Comparison of ENCODE assay signal across 13 mouse cellular contexts in the genomic region with DNA sequence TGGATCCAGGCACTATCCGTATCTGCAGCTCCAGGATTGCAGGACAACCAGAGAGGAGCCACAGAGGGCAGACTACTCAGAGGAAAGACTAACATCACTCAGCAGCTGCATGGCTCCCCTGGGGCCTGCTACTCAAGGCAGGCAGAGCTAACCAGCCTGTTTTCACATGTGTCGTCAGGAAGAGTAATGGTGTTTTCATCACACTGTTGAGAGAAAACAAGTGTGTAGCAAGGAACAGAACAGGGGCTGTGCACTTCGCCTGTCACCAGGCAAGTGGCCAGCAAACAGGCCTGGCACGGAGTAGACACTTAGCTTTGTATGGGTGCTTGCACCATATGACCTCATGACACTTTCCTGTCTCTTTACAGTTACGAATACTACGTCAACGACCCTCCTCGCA. TPM values are rescaled to one million over a fixed set of nuclear protein-coding genes. Genes with fewer than 3 reads are reported as not detected.
DNase-seq lines count a peak whose midpoint lies in the region; ATAC-seq and TF ChIP-seq lines count a peak whose summit lies in the region.
"Had no signal": no experiment of that assay in that cellular context is flagged by ENCODE, and none has a peak within 500 bp of the region (broad histone marks: within the 10 kb centered on the region; RNA-seq: fewer than 3 reads in every experiment).

No protein-coding gene starts in this region.

- H3ac ChIP-seq in myocyte (ENCODE audit: control insufficient read depth, insufficient read length): no peak overlapping the region

- 42% methylated on average over 8 of the region's 8 CpGs for WGBS in heart, embryonic 12.5 days
- WGBS in bone marrow, adult 2 months: 80% methylated on average over 8 of the region's 8 CpGs

- H3K4me1 ChIP-seq in heart, embryonic 12.5 days (replicated peaks): peaks cover 48% of the 10 kb centered on the region
- peaks cover 4% of the 10 kb centered on the region; the same call in 1 of the 2 replicates for H3K4me1 ChIP-seq in bone marrow, adult 2 months (ENCODE audit: control insufficient read depth, insufficient read depth, low read length)

- peaks cover 32% of the 10 kb centered on the region for H3K27me3 ChIP-seq in heart, embryonic 12.5 days (replicated peaks)
- H3K27me3 ChIP-seq in myocyte (ENCODE audit: control insufficient read depth, insufficient read depth, insufficient read length): no peaks in the 10 kb centered on the region

- H3K27ac ChIP-seq in heart, embryonic 12.5 days (ENCODE audit: poor library complexity, severe bottlenecking): no peak overlapping the region
- H3K27ac ChIP-seq in bone marrow, adult 2 months (ENCODE audit: control insufficient read depth, insufficient read depth, low read depth, low read length, poor library complexity): peak overlapping the region; percentile 23; the same call in 1 of the 2 replicates
- H3K27ac ChIP-seq: liver, embryonic 14.5 days; midbrain, embryonic 13.5 days had no signal

- no peak for ATAC-seq in heart, embryonic 12.5 days (ENCODE audit: insufficient number of reproducible peaks, low FRiP score)
- ATAC-seq: midbrain, embryonic 13.5 days had no signal

- H3K36me3 ChIP-seq in heart, embryonic 12.5 days: 0 out of 2 replicates have a peak, but pooled peaks cover under 1% of the 10 kb centered on the region
- no peaks in the 10 kb centered on the region for H3K36me3 ChIP-seq in myocyte (ENCODE audit: control insufficient read depth, insufficient read depth)

- H3K9ac ChIP-seq in heart, embryonic 12.5 days: no peak overlapping the region
- H3K9ac ChIP-seq: liver, embryonic 14.5 days; midbrain, embryonic 13.5 days had no signal

- H3K4me2 ChIP-seq in heart, embryonic 12.5 days: no peak overlapping the region
- H3K4me2 ChIP-seq in myocyte (ENCODE audit: low read depth): peak overlapping the region; percentile 80
- H3K4me2 ChIP-seq: midbrain, embryonic 13.5 days had no signal

- H3K79me2 ChIP-seq in myocyte (ENCODE audit: control insufficient read depth, insufficient read depth): peaks cover 5% of the 10 kb centered on the region

- TF ChIP-seq POLR2A in bone marrow, adult 2 months (IDR thresholded peaks at IDR 0.05; ENCODE audit: borderline replicate concordance, control insufficient read depth, low read depth, low read length): no peak
- no peak for TF ChIP-seq POLR2A in myocyte (IDR thresholded peaks at IDR 0.05; ENCODE audit: insufficient read length, low read depth)

- no peak for TF ChIP-seq CTCF in bone marrow, adult 2 months (IDR thresholded peaks at IDR 0.05; ENCODE audit: control insufficient read depth, insufficient read depth, low read length)

- DNase-seq in heart, postnatal 4 days: peak; percentile 43
- peak; percentile 17 for DNase-seq in lung, postnatal 10 days
- DNase-seq in lung, postnatal 4 days: no peak
- DNase-seq in layer of hippocampus, adult 8-10 months (ENCODE audit: low spot score in 2 of 2): no peak
- DNase-seq: cerebellum, adult 2 months; heart, postnatal 36 days; layer of hippocampus, postnatal 36 days; left cerebral cortex, postnatal 4 days had no signal

- no peak overlapping the region for H3K4me3 ChIP-seq in heart, embryonic 12.5 days
- H3K4me3 ChIP-seq in bone marrow, adult 2 months (replicated peaks; ENCODE audit: control insufficient read depth, low read depth, low read length): no peak overlapping the region
- no peak overlapping the region for H3K4me3 ChIP-seq in myocyte
- H3K4me3 ChIP-seq: midbrain, embryonic 13.5 days had no signal

- H3K9me3 ChIP-seq in heart, embryonic 12.5 days (replicated peaks): no peaks in the 10 kb centered on the region
- H3K9me3 ChIP-seq: midbrain, embryonic 13.5 days had no signal

TF ChIP-seq in myocyte, 11 proteins besides CTCF, POLR2A, EP300 and RAD21:
- TF ChIP-seq E2F4 (IDR thresholded peaks at IDR 0.05; ENCODE audit: insufficient read depth) (no peak), TCF3 (IDR thresholded peaks at IDR 0.05; ENCODE audit: insufficient read length, low read depth) (peak; percentile 36), MAX (IDR thresholded peaks at IDR 0.05; ENCODE audit: low read depth) (no peak), CEBPB (IDR thresholded peaks at IDR 0.05; ENCODE audit: insufficient read depth, poor library complexity, severe bottlenecking) (0 out of 2 replicates have a peak, but pooled peaks have one; percentile 38), MYOG (IDR thresholded peaks at IDR 0.05; ENCODE audit: control insufficient read depth in 1 of 3, insufficient read depth in 1 of 3, insufficient read length in 2 of 3, low read depth in 2 of 3) (peak in 1 of 3 experiments; percentile 74), MYOD1 (IDR thresholded peaks at IDR 0.05; ENCODE audit: control insufficient read depth in 1 of 3, insufficient read length in 2 of 3, low read depth in 2 of 3) (peak; percentile 34 to 84 (median 84)), TCF12 (IDR thresholded peaks at IDR 0.05; ENCODE audit: insufficient read depth, poor library complexity, severe bottlenecking) (peak; percentile 12), USF1 (IDR thresholded peaks at IDR 0.05; ENCODE audit: low read depth) (no peak), POLR2AphosphoS2 (IDR thresholded peaks at IDR 0.05; ENCODE audit: insufficient read length, low read depth) (no peak)
TF ChIP-seq in myocyte: peak in this region for 5.

RNA-seq across cellular contexts. Expression of a gene that starts 2.7 kb away (rescaled TPM):
- total RNA-seq in heart, postnatal 4 days (2021): not detected
- 0.34 and 0.46 TPM in 2 replicates for polyA plus RNA-seq in heart, embryonic 12.5 days (2016; fragmentation: Nextera tagmentation; extraction: Ambion mirVana)
- polyA plus RNA-seq in bone marrow, adult 2 months (2011; ENCODE audit: insufficient read depth, insufficient read length, low replicate concordance, missing spikeins): not detected in 2 replicates
- polyA plus RNA-seq in myocyte (2012; fragmentation: generic; extraction: Trizol): 6.3 TPM
- not detected for total RNA-seq in layer of hippocampus, adult 8-10 months (2022)
- total RNA-seq: heart, postnatal 36 days; layer of hippocampus, postnatal 36 days; left cerebral cortex, postnatal 4 days had no signal
- polyA plus RNA-seq: cerebellum, adult 2 months had no signal

RNA-seq across cellular contexts. Expression of a gene that starts 4.0 kb away (rescaled TPM):
- 1 to 10 TPM; 2.2 to 2.3 TPM for total RNA-seq in heart, postnatal 4 days (2021)
- polyA plus RNA-seq in heart, embryonic 12.5 days (2016; fragmentation: Nextera tagmentation; extraction: Ambion mirVana): 4.5 and 5.0 TPM in 2 replicates
- 4.0 TPM in 1 of 2 replicates, not detected in the other for polyA plus RNA-seq in bone marrow, adult 2 months (2011; ENCODE audit: insufficient read depth, insufficient read length, low replicate concordance, missing spikeins)
- polyA plus RNA-seq in myocyte (2012; fragmentation: generic; extraction: Trizol): 90.4 TPM
- total RNA-seq in layer of hippocampus, adult 8-10 months (2022): under 1 TPM in 1 of 4 experiments, not detected in 3; 0.57 TPM
- total RNA-seq: layer of hippocampus, postnatal 36 days; left cerebral cortex, postnatal 4 days had no signal

RNA-seq across cellular contexts. Expression of a gene that starts 14.7 kb away (rescaled TPM):
- 10 to 100 TPM; 16.2 to 18.9 TPM for total RNA-seq in heart, postnatal 4 days (2021)
- polyA plus RNA-seq in heart, embryonic 12.5 days (2016; fragmentation: Nextera tagmentation; extraction: Ambion mirVana): 29.2 and 31.0 TPM in 2 replicates
- 25.4 and 36.2 TPM in 2 replicates for polyA plus RNA-seq in bone marrow, adult 2 months (2011; ENCODE audit: insufficient read depth, insufficient read length, low replicate concordance, missing spikeins)
- 20.7 TPM for polyA plus RNA-seq in myocyte (2012; fragmentation: generic; extraction: Trizol)
- 10 to 100 TPM; 49.4 to 59.7 (median 52.5) TPM for total RNA-seq in layer of hippocampus, adult 8-10 months (2022)

RNA-seq across cellular contexts. Expression of a gene that starts 36.8 kb away (rescaled TPM):
- total RNA-seq in heart, postnatal 4 days (2021): 10 to 100 TPM; 18.8 to 22.3 TPM
- 31.6 and 36.5 TPM in 2 replicates for polyA plus RNA-seq in heart, embryonic 12.5 days (2016; fragmentation: Nextera tagmentation; extraction: Ambion mirVana)
- polyA plus RNA-seq in bone marrow, adult 2 months (2011; ENCODE audit: insufficient read depth, insufficient read length, low replicate concordance, missing spikeins): 21.0 and 42.2 TPM in 2 replicates
- 23.2 TPM for polyA plus RNA-seq in myocyte (2012; fragmentation: generic; extraction: Trizol)
- total RNA-seq in layer of hippocampus, adult 8-10 months (2022): 10 to 100 TPM; 35.8 to 41.5 (median 38.8) TPM

RNA-seq across cellular contexts. Expression of a gene that starts 37.0 kb away (rescaled TPM):
- 10 to 100 TPM; 12.1 to 13.2 TPM for total RNA-seq in heart, postnatal 4 days (2021)
- 12.0 and 12.6 TPM in 2 replicates for polyA plus RNA-seq in heart, embryonic 12.5 days (2016; fragmentation: Nextera tagmentation; extraction: Ambion mirVana)
- polyA plus RNA-seq in bone marrow, adult 2 months (2011; ENCODE audit: insufficient read depth, insufficient read length, low replicate concordance, missing spikeins): 10.0 and 12.5 TPM in 2 replicates
- polyA plus RNA-seq in myocyte (2012; fragmentation: generic; extraction: Trizol): 17.2 TPM
- 10 to 100 TPM; 17.9 to 22.6 (median 19.9) TPM for total RNA-seq in layer of hippocampus, adult 8-10 months (2022)

Comparison
In these comparisons a context has a peak if more than half of its experiments do, and no peak if none do; other contexts are left out.
1. DNase-seq: peak in heart, postnatal 4 days (single experiment) and lung, postnatal 10 days (single experiment); none in lung, postnatal 4 days (0 of 2) and layer of hippocampus, adult 8-10 months (0 of 2).
2. RNA of a gene that starts 4.0 kb away (polyA plus RNA-seq): 90.4 TPM in myocyte (single experiment); 4.5 to 5.0 TPM in heart, embryonic 12.5 days and 4.0 TPM in bone marrow, adult 2 months; every median in the first group is over 10 times any median in the second.